Mouse (Mus musculus) heart, embryonic 11.5 days (tissue): Measurements from ENCODE around the gene Fsd2. TPM values are rescaled to one million over a fixed set of nuclear protein-coding genes. Genes with fewer than 3 reads are reported as not detected.
A peak's percentile ranks its signal among the peaks of the same experiment; 100 is the strongest.

Experiments
- ATAC-seq: fragments of 200-750 bp; cut with Nextera tagmentation; replicated peaks from 2 replicates; pipeline ENCODE4 v1.8.0; 2017; ENCODE audit warnings: moderate library complexity; ENCODE audit not compliant: insufficient number of reproducible peaks, low FRiP score, low TSS enrichment
- H3K27ac ChIP-seq: fragments of 300-500 bp; sonication (generic); 2 replicates; pipeline ENCODE4 v1.5.1; 2014; ENCODE audit warnings: mild to moderate bottlenecking, low read depth, low read length
- H3K27me3 ChIP-seq: fragments of 300-500 bp; sonication (generic); 2 replicates; pipeline ENCODE4 v1.6.1; 2014; ENCODE audit warnings: mild to moderate bottlenecking, low read length, mixed read lengths; ENCODE audit not compliant: control insufficient read depth, insufficient read depth
- H3K36me3 ChIP-seq: fragments of 300-500 bp; sonication (generic); 2 replicates; pipeline ENCODE4 v1.6.1; 2014; ENCODE audit warnings: mild to moderate bottlenecking, low read length, moderate library complexity, mixed read lengths; ENCODE audit not compliant: control insufficient read depth, insufficient read depth
- H3K4me1 ChIP-seq: fragments of 300-500 bp; sonication (generic); 2 replicates; pipeline ENCODE4 v1.6.1; 2014; ENCODE audit warnings: low read length; ENCODE audit not compliant: control insufficient read depth, insufficient read depth
- H3K4me2 ChIP-seq: fragments of 300-500 bp; sonication (generic); 2 replicates; pipeline ENCODE4 v1.6.1; 2014; ENCODE audit warnings: mild to moderate bottlenecking, moderate library complexity
- H3K4me3 ChIP-seq: fragments of 300-500 bp; sonication (generic); 2 replicates; pipeline ENCODE4 v1.5.1; 2014; ENCODE audit warnings: low read depth, low read length
- H3K9ac ChIP-seq: fragments of 300-500 bp; sonication (generic); 2 replicates; pipeline ENCODE4 v1.6.1; 2014; ENCODE audit warnings: mild to moderate bottlenecking, low read depth, low read length, moderate library complexity
- H3K9me3 ChIP-seq: fragments of 300-500 bp; sonication (generic); replicated peaks from 2 replicates; pipeline ENCODE4 v1.6.1; 2016; ENCODE audit warnings: low read length; ENCODE audit not compliant: control insufficient read depth
- WGBS: fragments of 180-500 bp; shearing (Covaris S2); extraction: QIAGEN DNeasy Blood & Tissue Kit; methylation state at CpG from one replicate; pipeline ENCODE4 v1.1.7; 2014; ENCODE audit not compliant: insufficient replicate concordance; 5-methylcytosine and 5-hydroxymethylcytosine counted together
- microRNA counts: library from miRNA; unstranded; fragments of <30 nt; microRNA quantifications from one replicate; lab custom pipeline; 2015
- polyA plus RNA-seq: library from polyadenylated mRNA; unstranded; fragments of >200 nt; fragmentation: Nextera tagmentation; extraction: Ambion mirVana; gene quantifications from 2 replicates; pipeline ENCODE4 v1.2.1, GENCODE M21; 2014

Gene Fsd2
- polyA plus RNA-seq, 1 experiment from 2014 or later = 50.9 TPM

DNA sequence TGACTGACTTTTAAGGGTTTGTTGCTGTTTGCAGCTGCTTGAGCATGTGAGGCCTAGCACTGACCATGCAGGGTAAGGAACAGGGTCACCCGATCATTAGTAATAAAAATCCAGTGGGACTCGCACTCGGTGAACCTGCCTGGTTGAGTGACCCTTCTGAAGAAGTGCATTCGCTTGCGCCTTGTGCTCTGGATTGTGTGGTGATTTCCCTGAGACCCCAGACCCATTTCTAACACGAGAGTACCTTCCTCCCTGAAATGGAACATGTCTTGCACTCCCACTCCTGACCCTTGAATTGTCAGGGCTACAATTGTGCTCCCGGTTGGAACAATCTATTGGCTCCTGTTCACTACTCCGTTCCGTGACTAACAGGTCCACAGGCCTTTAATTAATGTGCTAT, 74.1 kb downstream of the Fsd2 start:
- no peak for ATAC-seq
- Histone ChIP-seq H3K27me3 (peaks cover 36% of the 10 kb centered on the region), H3K4me3 (no peak overlapping the region), H3K27ac (no peak overlapping the region), H3K4me2 (no peak overlapping the region), H3K36me3 (no peaks in the 10 kb centered on the region), H3K9ac (no peak overlapping the region), H3K4me1 (0 out of 2 replicates have a peak, but pooled peaks cover 4% of the 10 kb centered on the region), H3K9me3 (no peaks in the 10 kb centered on the region)
- WGBS = 52% methylated on average over 9 of the region's 9 CpGs

DNA sequence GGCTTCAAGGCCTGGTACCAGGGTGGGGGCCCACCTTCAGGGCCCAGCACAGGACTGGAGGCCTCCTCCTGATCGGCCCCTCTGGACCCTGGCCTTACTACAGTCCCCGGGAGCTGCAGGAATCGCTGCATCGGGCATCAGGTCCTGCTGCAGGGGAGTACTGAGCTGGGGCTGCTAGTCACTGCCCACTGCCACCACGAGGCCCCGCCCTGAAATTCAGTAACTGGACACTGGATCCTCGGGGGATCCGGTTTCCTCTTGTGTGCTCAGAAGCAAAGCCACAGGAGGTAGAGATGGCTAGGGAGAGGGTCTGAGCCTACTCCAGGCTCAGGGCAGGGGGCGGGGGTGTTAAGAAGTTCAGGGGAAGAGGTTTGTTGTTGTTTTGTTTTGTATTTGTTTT, 77.1 kb downstream of the Fsd2 start:
- Histone ChIP-seq H3K4me1 (0 out of 2 replicates have a peak, but pooled peaks cover 4% of the 10 kb centered on the region), H3K9ac (no peak overlapping the region), H3K4me3 (no peak overlapping the region), H3K9me3 (no peaks in the 10 kb centered on the region), H3K36me3 (no peaks in the 10 kb centered on the region), H3K27me3 (peaks cover 24% of the 10 kb centered on the region), H3K27ac (no peak overlapping the region), H3K4me2 (0 out of 2 replicates have a peak overlapping the region, but pooled peaks have one; percentile 27)
- 8% methylated on average over 9 of the region's 9 CpGs for WGBS
- ATAC-seq = no peak; the same call in 1 of the 2 replicates

MicroRNA genes within 50 kb of the gene (microRNA counts, 519-probe panel; counts per million panel counts)
- microRNA mmu-miR-1839-3p (lab: Ali Mortazavi, UCI) (32.2 counts per million), microRNA mmu-miR-1839-5p (lab: Ali Mortazavi, UCI) (4,167 counts per million, percentile 30 among the panel's probes with 10 or more counts)

Other genes starting within 250 kb of the Fsd2 start
- 1,053 and 1,144 TPM in 2 replicates for gene Rps17, start 221.7 kb downstream of the Fsd2 start, polyA plus RNA-seq
- 2.9 and 3.3 TPM in 2 replicates for gene Cpeb1, start 111.5 kb downstream of the Fsd2 start, polyA plus RNA-seq
- gene Ap3b2, start 73.0 kb downstream of the Fsd2 start, polyA plus RNA-seq = 11.4 and 15.0 TPM in 2 replicates
- not detected in 2 replicates for gene BC048679, start 68.7 kb downstream of the Fsd2 start, polyA plus RNA-seq
- gene Whamm, start 4.3 kb upstream of the Fsd2 start, polyA plus RNA-seq = 5.9 and 6.2 TPM in 2 replicates
- gene Homer2, start 140.6 kb upstream of the Fsd2 start, polyA plus RNA-seq = 121 and 129 TPM in 2 replicates
- 78.3 and 91.3 TPM in 2 replicates for gene Ramac, start 196.0 kb upstream of the Fsd2 start, polyA plus RNA-seq
- 40.5 and 42.0 TPM in 2 replicates for gene 3110040N11Rik, start 222.5 kb upstream of the Fsd2 start, polyA plus RNA-seq